Mouse (Mus musculus) large intestine, adult 2 months (tissue): ENCODE measurements around the gene Thada. TPM values are rescaled to one million over a fixed set of nuclear protein-coding genes. Genes with fewer than 3 reads are reported as not detected.

Experiments
- DNase-seq: peaks from one replicate; pipeline ENCODE4 v3.0.0-alpha.2; 2012; ENCODE audit warnings: low read depth, low spot score
- WGBS: fragments of 180-500 bp; shearing (Covaris S2); methylation state at CpG from one replicate; pipeline ENCODE4 v1.1.7; 2018; 5-methylcytosine and 5-hydroxymethylcytosine counted together
- polyA plus RNA-seq: library from polyadenylated mRNA; depleted of rRNA; stranded (reverse); fragments of >200 nt; gene quantifications from 2 replicates; pipeline ENCODE4 v1.2.3, GENCODE M21; 2012

The Thada gene
- polyA plus RNA-seq, 1 experiment = 4.4 TPM

DNA sequence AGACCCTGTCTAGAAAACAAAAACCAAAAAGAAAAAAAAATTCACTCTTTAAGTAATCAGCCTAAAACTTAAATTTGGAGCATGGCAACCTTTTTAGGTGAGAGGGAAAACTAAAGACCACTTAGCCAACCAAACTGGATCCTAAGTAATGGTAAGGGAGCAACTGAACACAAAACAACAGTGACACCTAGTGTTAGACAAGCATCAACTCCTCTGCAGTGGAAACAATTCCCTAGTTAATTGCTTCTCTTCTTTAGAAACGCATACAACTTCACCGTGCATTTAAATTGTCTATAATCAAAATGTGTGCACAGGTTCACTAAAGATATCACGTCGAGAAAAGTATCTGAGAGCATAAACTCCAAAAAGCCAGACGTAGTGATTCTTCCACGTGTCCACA is 80.3 kb downstream of the Thada start:
- 60% methylated on average over 6 of the region's 6 CpGs for WGBS

GRCm38 (mm10) chr17:84384661-84385060 is 81.3 kb downstream of the Thada start:
- no peak for DNase-seq

More for the DNA sequence above, 80.3 kb downstream of the Thada start:
- DNase-seq = no peak

DNA sequence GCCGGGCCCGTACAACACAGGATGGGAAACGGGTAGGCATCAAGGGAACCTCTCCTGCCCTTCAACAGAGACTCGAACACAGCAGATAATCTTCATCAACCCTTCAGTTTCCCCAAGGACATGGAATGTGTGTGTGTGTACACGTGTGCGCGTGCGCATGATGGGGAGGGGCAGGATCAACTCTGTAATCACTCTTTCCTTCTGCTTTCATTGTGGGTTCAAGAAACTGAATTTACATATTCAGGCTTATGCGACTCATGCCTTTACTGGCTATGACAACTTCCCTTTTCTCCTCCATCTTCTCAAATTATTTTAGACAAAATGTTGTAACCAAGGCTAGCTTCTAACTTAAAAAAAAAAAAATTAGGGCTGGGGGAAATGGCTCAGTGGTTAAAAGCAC is 85.7 kb downstream of the Thada start:
- DNase-seq = no peak
- 93% methylated on average over 9 of the region's 9 CpGs for WGBS

DNA sequence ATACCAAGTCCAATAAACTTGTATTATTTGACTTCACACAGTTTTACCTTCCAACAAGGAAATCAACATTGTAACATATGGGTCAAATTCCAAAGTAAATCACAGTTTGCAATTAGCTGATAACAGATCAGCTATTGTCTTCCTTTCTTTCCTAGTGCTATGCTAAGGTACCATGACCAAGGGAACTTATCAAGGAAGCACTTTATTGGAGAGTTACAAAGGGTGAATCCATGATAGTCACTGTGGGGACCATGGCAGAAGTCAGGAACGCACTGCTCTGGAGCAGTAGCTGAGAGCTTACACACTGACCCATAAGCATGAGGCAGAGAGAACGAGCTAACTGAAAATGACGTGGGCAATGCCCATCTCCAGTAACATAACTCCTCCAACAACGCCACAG is 89.1 kb downstream of the Thada start:
- DNase-seq = no peak
- WGBS = 38% methylated on average over 4 of the region's 4 CpGs

DNA sequence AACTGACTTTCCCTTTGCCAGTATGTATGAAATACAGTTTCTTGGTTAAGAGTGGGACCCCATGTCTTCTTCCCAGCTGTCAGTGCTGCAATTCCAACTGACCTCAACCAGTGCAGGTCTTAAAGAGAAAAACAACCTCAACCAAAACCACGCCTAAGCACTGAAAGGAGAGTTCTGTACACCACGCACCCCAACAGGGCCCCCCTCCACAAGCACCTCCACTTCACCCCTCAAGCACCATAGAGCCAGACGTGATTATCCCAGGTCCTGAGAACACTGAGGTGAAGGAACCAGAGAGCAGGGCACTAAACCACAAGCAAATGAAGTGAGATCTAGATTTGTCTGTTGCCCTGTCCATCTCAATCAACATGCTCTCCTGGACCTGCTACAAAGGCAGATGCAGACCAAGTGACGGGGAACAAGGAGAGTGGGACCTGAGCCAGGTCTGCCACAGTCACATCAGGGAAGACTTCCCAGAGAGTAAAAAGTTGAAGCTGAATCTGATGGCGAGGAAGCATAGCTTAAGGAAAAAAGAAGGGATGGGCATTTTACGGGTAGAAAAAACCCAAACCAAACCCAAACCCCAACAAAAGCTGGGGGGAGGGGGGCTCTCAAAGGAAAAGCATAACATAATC is 93.5 kb downstream of the Thada start:
- DNase-seq = no peak
- WGBS = 85% methylated on average over 6 of the region's 6 CpGs

DNA sequence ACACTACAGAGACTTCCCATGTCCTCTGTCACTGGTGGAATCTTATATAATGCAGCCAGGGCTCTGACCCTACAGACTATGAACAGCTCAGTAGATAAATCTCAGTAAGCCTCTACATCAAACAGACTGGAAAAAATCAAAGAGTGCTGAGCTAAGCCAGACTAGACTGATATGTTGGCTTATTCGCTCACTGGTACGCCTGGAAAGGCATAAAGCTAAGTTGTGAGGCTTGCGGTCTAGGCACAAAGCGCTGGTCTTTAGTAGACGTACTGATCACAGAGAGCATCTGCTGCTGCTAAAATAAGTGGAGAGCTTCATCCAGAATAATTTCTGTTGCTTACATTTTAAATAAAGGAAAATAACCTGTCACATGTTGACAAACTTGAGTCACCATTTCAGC is 95.6 kb downstream of the Thada start:
- 88% methylated on average over 5 of the region's 5 CpGs for WGBS
- DNase-seq = no peak

- DNase-seq = no peak
- WGBS = 37% methylated on average over 3 of the region's 3 CpGs
Observed at GRCm38 (mm10) chr17:84369769-84370168, 96.2 kb downstream of the Thada start.

- WGBS = 26% methylated on average over 11 of the region's 11 CpGs
- DNase-seq = no peak
Observed at GRCm38 (mm10) chr17:84368213-84369014, 97.6 kb downstream of the Thada start.

DNA sequence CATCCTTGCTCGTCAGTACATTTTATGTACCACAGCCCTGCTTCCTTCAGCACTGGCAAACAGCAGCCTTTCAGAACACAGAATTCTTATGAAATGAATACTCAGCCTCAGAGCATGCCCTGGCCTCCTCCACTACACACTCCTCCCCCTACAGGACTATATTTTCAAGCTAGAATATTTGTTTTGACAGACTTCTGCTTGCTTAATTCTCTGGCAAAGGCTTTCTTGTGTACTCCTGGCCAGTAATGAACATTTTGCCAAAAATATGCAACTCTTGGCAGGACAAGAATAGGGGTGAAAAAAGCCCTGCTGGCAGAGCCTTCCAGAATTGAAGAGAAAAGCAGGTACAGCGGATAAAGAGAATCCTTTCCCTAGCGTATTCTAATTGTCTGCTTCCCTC is 98.3 kb downstream of the Thada start:
- no peak for DNase-seq
- WGBS = 51% methylated on average over 3 of the region's 3 CpGs

DNA sequence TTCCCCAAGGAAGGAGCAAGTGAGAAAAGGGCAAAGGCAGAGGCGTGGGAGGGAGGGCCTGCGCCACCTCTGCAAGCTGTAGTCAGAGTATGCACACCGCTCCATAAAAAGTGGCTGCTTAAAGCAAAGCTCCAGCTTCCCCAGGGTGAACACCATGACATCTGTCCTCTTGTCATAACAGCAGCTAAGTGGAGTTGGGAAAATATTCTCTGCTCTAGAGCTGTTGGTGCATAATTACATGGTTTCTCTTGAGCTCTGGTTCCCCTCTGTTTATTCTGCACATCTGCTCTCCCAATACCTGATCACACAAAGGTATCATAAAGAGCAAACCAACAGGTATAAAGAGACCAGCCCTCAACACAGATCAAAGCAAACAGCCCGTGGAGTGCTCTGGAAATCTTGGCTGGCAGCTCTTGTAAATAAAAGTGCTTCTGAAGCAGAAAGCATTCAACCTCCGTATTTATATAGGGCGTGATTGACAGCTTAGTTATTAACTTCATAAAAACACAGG is 100.2 kb downstream of the Thada start:
- DNase-seq = peak; percentile 83
- WGBS = 20% methylated on average over 6 of the region's 6 CpGs

DNA sequence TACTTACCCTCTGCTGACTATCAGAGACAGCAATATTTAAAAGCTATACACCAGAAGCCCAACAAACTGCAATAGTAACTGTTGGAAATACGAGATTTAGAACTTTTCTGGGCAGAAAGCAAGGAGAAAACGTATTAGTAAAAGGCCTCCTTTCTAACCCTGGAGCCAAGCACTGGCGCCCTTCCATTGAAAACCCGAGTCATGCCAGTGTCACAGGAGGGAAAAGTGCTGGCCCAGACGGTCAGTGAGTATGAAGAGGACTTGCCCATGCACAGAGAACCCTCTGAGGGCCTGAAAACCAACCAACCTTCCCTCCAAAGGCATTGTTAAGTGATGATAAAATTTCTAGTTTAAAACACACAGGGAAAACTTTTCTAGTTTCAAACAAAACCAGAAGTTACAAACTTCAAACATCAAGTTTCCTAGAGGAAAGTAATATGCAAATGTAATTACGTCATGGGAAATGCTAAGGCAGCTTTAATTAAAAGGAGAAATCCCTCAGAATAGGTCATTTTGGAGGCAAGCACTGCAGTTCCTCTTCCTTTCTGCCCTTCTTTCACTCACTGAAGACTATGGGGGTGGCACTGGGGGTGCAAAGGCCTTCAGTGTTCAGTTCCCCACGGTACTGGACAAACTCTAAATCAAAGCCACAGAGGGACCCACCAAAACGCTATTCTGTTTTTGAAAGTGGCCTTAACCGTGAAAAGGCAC is 100.8 kb downstream of the Thada start:
- no peak for DNase-seq
- WGBS = 31% methylated on average over 9 of the region's 9 CpGs

DNA sequence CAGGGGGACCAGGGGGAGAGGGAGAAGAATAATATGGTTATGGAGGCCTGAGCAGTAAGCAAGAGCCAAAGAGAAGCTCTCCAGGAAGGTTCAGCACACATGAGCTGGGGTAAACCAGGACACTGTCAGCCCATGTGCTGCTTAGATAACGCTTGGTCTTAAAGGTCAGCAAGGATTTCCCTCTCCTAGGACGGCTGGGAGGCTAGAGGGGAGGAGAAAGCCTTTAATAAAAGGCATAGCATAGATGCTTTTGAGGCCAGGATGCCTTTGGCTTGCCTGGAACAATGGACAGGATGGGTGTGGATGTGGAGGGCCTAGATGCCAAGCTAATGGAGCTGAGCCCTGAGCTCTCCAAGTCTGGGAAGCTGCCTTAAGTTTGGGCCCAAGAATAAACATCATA is 102.6 kb downstream of the Thada start:
- 27% methylated on average over 2 of the region's 2 CpGs for WGBS
- no peak for DNase-seq

DNA sequence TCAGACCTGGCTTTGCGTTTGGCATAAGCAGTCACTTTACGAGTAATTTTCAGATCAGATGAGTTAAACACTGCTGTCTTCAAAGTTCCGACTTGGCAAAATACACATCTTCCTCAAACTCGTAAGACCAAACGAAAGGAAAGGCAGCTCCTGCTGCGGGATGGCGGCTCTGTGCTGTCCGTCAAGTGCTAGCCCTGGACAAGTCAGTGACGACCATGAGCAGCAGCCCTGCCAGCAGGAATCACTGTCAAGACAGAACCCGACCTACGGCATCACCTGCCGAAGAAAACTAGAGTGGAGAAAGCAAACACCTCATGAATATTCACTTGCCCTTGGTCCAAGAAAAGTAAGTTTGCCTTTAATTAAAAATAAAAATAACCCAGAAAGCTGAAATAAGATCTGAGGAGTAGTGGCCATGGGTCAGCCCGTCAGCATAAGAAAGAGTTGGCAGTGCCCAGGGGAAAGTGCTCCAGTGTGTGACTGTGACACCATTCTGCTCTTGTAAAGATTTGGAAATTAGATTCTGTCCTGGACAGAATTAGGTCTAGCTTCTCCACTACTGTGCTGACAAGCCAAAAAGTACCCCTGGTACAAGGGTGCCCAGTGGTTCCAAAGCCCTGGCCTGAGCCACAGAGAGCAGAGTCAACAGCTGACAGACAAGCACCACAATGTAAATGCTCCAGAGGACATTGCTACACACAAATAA is 103.3 kb downstream of the Thada start:
- WGBS = 67% methylated on average over 13 of the region's 13 CpGs
- DNase-seq = no peak

DNA sequence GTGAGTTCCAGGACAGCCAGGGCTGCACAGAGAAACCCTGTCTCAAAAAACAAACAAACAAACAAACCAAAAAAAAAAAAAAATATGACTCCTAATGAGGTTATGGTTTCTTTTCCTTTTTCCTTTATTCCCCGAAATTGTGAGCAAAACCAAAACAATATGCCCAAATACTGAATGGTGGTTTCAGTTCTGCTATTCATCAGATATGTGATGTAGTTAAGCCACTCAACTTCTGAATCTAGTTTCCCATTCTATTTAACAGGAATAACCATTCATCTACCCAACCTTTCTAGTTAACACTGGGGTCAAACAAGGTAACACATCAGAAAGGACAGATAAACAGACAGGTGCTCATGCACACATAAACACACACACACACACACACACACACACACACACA is 105.0 kb downstream of the Thada start:
- no peak for DNase-seq
- 68% methylated on average over 1 of the region's 1 CpGs for WGBS

DNA sequence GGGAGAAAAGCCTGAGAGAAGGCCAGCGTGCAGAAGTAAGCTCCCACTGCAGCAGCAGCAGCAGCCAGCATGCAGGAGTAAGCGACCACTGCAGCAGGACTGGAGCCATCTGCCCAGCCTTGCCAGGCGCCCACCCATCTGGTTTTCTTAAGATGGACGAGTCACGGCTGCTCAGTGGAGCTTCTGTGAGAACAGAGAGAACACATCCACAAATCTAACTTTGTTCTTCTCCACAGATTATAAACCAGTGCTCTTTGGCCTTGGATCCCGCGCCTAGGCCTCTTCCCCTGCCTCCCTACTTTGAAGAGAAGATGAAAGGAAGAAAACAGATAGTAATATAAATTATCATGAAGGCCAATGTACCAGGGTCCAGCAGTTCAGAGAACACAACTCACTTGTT is 106.2 kb downstream of the Thada start:
- DNase-seq = no peak
- 79% methylated on average over 7 of the region's 7 CpGs for WGBS

DNA sequence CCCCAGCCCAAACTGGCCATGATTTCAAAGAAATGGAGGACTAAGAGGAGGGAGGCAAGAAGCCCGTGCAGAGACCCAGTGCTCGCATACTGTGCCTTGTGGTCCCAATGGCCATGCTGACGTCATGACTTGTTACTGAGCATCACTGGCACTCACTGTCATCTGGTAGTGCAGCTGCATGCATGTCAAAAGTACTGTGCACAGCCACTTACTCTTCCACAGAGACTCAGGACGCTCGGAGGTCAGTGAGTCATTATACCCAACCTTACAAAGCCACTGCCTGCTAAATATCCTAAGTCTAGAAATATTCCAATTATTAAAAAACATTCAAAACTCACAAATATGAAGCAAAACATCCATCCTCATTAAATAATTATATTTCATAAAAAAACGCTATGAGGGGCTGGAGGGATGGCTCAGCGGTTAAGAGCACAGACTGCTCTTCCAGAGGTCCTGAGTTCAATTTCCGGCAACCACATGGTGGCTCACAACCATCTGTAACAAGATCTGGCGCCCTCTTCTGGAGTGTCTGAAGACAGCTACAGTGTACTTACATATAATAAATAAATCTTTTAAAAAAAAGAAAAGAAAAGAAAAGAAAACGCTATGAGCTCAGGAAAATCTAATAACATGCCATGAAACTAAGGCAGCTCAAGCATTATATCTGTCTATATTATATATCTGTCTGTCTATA is 106.9 kb downstream of the Thada start:
- no peak for DNase-seq
- WGBS = 95% methylated on average over 10 of the region's 10 CpGs

- WGBS = 90% methylated on average over 8 of the region's 8 CpGs
- no peak for DNase-seq
Observed at GRCm38 (mm10) chr17:84357776-84358175, 108.2 kb downstream of the Thada start.

DNA sequence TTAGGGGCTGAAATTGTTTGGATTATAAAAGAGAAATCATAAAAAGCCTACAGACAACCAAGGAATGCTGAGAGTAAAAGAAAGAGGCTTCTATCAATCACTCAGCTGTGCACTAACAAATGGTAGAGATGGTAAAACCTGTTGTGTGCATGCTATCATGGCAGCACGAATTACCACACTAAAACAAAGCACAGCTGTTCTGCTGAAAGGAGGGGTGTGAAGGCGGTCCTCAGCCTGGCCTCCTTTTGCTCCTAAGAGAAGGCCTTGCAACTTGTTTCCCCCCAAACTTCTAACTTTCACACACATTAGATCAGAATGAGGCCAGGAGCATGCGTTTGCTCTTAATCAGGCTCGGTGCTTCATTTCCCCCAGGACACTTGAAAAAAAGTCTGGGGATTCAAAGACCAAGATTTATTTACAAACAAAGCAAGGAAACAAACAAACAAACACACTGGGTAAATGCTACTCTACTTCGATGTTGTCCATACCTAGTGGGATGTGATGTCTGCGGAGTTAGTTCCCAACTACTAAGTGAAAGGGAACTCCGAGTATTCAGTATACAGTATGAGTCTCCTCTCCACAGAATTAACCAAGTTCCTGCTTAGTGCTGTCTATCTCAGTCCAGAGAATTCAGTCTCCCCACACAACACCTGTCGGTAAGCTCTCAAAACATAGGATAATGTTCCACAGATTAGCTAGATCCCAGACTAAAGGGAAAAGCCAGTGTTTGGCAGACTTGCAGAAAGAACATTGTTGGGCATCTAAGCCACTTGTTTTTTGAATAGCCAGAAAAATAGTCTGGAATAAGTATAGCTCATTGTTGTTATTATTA is 109.7 kb downstream of the Thada start:
- no peak for DNase-seq
- 89% methylated on average over 8 of the region's 8 CpGs for WGBS

- 89% methylated on average over 3 of the region's 3 CpGs for WGBS
- DNase-seq = no peak
Observed at GRCm38 (mm10) chr17:84355006-84355405, 111.0 kb downstream of the Thada start.
